Mouse (Mus musculus) embryonic stem cell, embryonic (primary cell): ENCODE results near the gene Cd180.

ENCODE experiments used
- CTCF ChIA-PET, 4 experiments: fragments of 300-600 bp in 2 of 4; fragments of 350-600 bp in 2 of 4; sonication (Branson Sonifier 250); formaldehyde crosslinking; loops; one replicate each; lab custom pipeline; 2022; ENCODE audit warnings: inconsistent platforms in 2 of 4; lab: Charles Lee
- POLR2A ChIA-PET, 4 experiments: fragments of 300-600 bp in 2 of 4; fragments of 350-600 bp in 2 of 4; sonication (Branson Sonifier 250); formaldehyde crosslinking; loops; one replicate each; lab custom pipeline; 2022; ENCODE audit warnings: antibody characterized with exemption in 4 of 4, inconsistent platforms in 1 of 4; lab: Charles Lee

Gene Cd180

GRCm38 (mm10) chr13:102749194-102749593 lies 55.8 kb downstream of the Cd180 start:
- ChIA-PET POLR2A (interaction anchor here in 1 of 4 experiments (1.0 kb wide), 1 partner anchor 85 kb away, joined by 3 read pairs; no protein-coding TSS in a partner anchor), CTCF (no interaction called here)

GRCm38 (mm10) chr13:102749891-102750290 lies 56.5 kb downstream of the Cd180 start:
- ChIA-PET POLR2A (no interaction called here), CTCF (no interaction called here)

- ChIA-PET POLR2A (no interaction called here), CTCF (interaction anchor here in 1 of 4 experiments (0.9 kb wide), 1 partner anchor 9 kb away, joined by 3 read pairs; no protein-coding TSS in a partner anchor)
Measured at GRCm38 (mm10) chr13:102753714-102754556, 60.6 kb downstream of the Cd180 start.

GRCm38 (mm10) chr13:102755124-102755523 lies 61.8 kb downstream of the Cd180 start:
- POLR2A ChIA-PET = no interaction called here

GRCm38 (mm10) chr13:102756071-102756470 lies 62.7 kb downstream of the Cd180 start:
- POLR2A ChIA-PET = no interaction called here
- CTCF ChIA-PET = interaction anchor here in 1 of 4 experiments (0.6 kb wide), 1 partner anchor 9 kb away, joined by 3 read pairs; no protein-coding TSS in a partner anchor

More at GRCm38 (mm10) chr13:102755124-102755523, 61.8 kb downstream of the Cd180 start:
- CTCF ChIA-PET = no interaction called here

GRCm38 (mm10) chr13:102758021-102758420 lies 64.7 kb downstream of the Cd180 start:
- POLR2A ChIA-PET = interaction anchor here in 1 of 4 experiments (1.4 kb wide), 1 partner anchor 12 kb away, joined by 3 read pairs; no protein-coding TSS in a partner anchor
- CTCF ChIA-PET = no interaction called here

GRCm38 (mm10) chr13:102761410-102761809 lies 68.1 kb downstream of the Cd180 start:
- POLR2A ChIA-PET = no interaction called here

GRCm38 (mm10) chr13:102762203-102762602 lies 68.8 kb downstream of the Cd180 start:
- POLR2A ChIA-PET = no interaction called here
- CTCF ChIA-PET = no interaction called here

More at GRCm38 (mm10) chr13:102761410-102761809, 68.1 kb downstream of the Cd180 start:
- CTCF ChIA-PET = no interaction called here

GRCm38 (mm10) chr13:102764218-102764617 lies 70.9 kb downstream of the Cd180 start:
- POLR2A ChIA-PET = interaction anchor here in 1 of 4 experiments (0.9 kb wide), 1 partner anchor 39 kb away, joined by 3 read pairs; no protein-coding TSS in a partner anchor
- CTCF ChIA-PET = interaction anchor here in 1 of 4 experiments (0.6 kb wide), 1 partner anchor 13 kb away, joined by 5 read pairs; no protein-coding TSS in a partner anchor

- ChIA-PET POLR2A (interaction anchor here in 1 of 4 experiments (0.6 to 0.9 kb wide), 2 partner anchors 31 to 84 kb away, joined by 3 read pairs; no protein-coding TSS in a partner anchor), CTCF (interaction anchor here in 1 of 4 experiments (0.7 kb wide), 1 partner anchor 9 kb away, joined by 3 read pairs; no protein-coding TSS in a partner anchor)
Measured at GRCm38 (mm10) chr13:102765216-102765615, 71.9 kb downstream of the Cd180 start.

- CTCF ChIA-PET = interaction anchor here in 1 of 4 experiments (0.6 kb wide), 1 partner anchor 508 kb away, joined by 6 read pairs; no protein-coding TSS in a partner anchor
- POLR2A ChIA-PET = interaction anchor here in 1 of 4 experiments (0.6 to 0.7 kb wide), 2 partner anchors 48 to 1137 kb away, joined by 3 read pairs; no protein-coding TSS in a partner anchor
Measured at GRCm38 (mm10) chr13:102767110-102767509, 73.8 kb downstream of the Cd180 start.

- ChIA-PET CTCF (no interaction called here), POLR2A (no interaction called here)
Measured at GRCm38 (mm10) chr13:102768512-102768911, 75.2 kb downstream of the Cd180 start.

GRCm38 (mm10) chr13:102770194-102770593 lies 76.8 kb downstream of the Cd180 start:
- POLR2A ChIA-PET = interaction anchor here in 1 of 4 experiments (0.6 kb wide), 1 partner anchor 14 kb away, joined by 3 read pairs; no protein-coding TSS in a partner anchor

GRCm38 (mm10) chr13:102773169-102773568 lies 79.8 kb downstream of the Cd180 start:
- ChIA-PET POLR2A (interaction anchor here in 1 of 4 experiments (1.3 kb wide), 1 partner anchor 74 kb away, joined by 4 read pairs; no protein-coding TSS in a partner anchor), CTCF (interaction anchor here in 1 of 4 experiments (0.6 kb wide), 2 partner anchors 301 to 1539 kb away, joined by 3 to 10 read pairs; no protein-coding TSS in a partner anchor)

More at GRCm38 (mm10) chr13:102770194-102770593, 76.8 kb downstream of the Cd180 start:
- CTCF ChIA-PET = interaction anchor here in 2 of 4 experiments (0.6 kb wide), 2 partner anchors 11 to 40 kb away, joined by 4 to 6 read pairs; no protein-coding TSS in a partner anchor

GRCm38 (mm10) chr13:102774786-102775201 lies 81.4 kb downstream of the Cd180 start:
- CTCF ChIA-PET = interaction anchor here in 2 of 4 experiments (0.7 to 1.1 kb wide), 2 partner anchors 9 to 768 kb away, joined by 3 read pairs; no protein-coding TSS in a partner anchor
- POLR2A ChIA-PET = interaction anchor here in 1 of 4 experiments (0.5 kb wide), 1 partner anchor 373 kb away, joined by 3 read pairs; no protein-coding TSS in a partner anchor

- ChIA-PET CTCF (no interaction called here), POLR2A (no interaction called here)
Measured at GRCm38 (mm10) chr13:102775506-102775905, 82.1 kb downstream of the Cd180 start.

- ChIA-PET POLR2A (interaction anchor here in 1 of 4 experiments (0.5 kb wide), 1 partner anchor 1010 kb away, joined by 3 read pairs; no protein-coding TSS in a partner anchor), CTCF (no interaction called here)
Measured at GRCm38 (mm10) chr13:102778859-102779258, 85.5 kb downstream of the Cd180 start.

- CTCF ChIA-PET = no interaction called here
- POLR2A ChIA-PET = interaction anchor here in 1 of 4 experiments (0.5 kb wide), 1 partner anchor 1011 kb away, joined by 3 read pairs; no protein-coding TSS in a partner anchor
Measured at GRCm38 (mm10) chr13:102779275-102779674, 85.9 kb downstream of the Cd180 start.
